Mouse (Mus musculus): ENCODE data around the gene Vmn2r98.
"Not testable (repeated sequence)": the region's sequence is repeated elsewhere in the genome, so short reads cannot be mapped to it uniquely, and the experiment has no call there.

The Vmn2r98 gene

GRCm38 (mm10) chr17:19053160-19053559, at the start of gene Vmn2r98:
Gene Vmn2r98, plus strand, starts transcription at chr17:19053460.
- DNase-seq (ENCODE audit: low spot score in 2 of 2) = not testable (repeated sequence)

DNA sequence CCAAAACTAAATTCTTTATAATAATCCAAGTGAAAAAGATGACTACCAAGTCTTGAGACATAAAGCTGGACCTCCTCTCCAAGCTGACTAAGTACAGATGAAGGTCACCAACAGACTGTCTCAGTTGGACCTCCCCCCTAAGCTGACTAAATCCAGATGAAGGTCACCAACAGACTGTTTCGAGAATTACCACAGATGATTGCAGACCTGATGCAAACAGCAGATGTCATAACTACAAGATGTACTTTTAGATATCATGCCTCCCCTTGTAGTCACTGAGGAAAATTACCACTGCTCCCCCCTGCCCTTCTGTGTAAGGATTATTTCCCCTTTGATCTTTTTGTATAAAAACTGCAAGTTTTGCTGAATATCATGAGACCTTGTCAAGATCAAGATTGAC, 21.8 kb upstream of the Vmn2r98 start:
- DNase-seq (ENCODE audit: low spot score in 2 of 2) = not testable (repeated sequence)

GRCm38 (mm10) chr17:19031962-19032361, 21.3 kb upstream of the Vmn2r98 start:
- no peak for DNase-seq (ENCODE audit: low spot score in 2 of 2)

- DNase-seq (ENCODE audit: low spot score in 2 of 2) = no peak
Observed at GRCm38 (mm10) chr17:19032721-19033120, 20.5 kb upstream of the Vmn2r98 start.

Data from urinary bladder, adult 18-20 months (tissue).